Mouse (Mus musculus): ENCODE measurements around the gene Trpm3.

Trpm3 gene

DNA sequence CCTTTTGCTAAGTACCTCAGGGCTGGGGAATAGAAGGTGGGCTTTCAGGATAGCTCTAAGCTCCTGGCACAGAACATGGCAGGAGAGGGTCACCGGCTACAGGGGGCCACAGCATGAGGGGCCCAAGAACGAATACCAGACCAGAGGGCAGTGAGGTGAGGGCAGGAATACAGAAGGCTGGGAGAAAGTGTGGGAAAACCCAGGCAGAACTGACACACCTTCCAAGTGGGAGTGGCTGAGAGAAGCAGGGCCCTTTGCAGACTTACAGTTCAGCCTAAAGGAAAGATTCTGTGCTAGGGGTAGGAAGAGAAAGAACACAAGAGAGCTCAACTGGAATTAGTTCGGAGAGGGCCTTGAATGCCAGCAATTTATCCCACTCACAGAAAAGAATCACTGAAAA is 896.9 kb downstream of the Trpm3 start:
- DNase-seq (ENCODE audit: low spot score in 2 of 2): no peak

DNA sequence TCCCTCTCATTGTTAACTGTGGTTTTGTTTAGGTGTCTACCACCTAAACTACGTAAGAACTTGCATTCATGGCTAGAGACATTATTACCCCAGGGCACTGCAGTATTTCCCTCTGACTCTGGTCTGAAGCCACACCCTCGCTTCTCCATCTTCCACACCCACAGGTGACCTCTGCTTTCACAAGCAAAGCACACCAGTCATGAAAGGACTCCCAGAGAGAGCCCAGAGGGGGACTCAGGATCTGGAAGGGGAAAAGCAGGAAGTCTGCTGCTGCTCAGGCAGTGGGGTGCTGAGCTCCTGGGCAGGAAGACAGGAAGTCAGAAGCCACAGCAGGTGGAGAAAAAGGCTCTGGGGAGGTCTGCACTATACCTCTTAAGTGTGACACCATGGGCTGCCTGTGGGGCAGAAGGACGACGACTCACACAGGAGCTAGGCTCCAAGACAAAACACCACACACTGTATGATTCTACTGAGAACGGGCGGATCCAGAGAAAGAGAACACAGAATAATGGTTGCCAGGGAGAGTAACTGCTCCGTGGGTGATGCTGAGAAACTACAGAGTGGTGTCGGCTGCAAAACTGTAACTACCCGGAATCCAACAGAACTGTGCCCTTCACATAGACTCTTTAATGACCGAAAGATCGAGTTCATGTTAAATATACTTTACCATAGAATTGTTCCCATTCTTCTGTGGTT is 898.1 kb downstream of the Trpm3 start:
- no peak for DNase-seq (ENCODE audit: low spot score in 2 of 2)

DNA sequence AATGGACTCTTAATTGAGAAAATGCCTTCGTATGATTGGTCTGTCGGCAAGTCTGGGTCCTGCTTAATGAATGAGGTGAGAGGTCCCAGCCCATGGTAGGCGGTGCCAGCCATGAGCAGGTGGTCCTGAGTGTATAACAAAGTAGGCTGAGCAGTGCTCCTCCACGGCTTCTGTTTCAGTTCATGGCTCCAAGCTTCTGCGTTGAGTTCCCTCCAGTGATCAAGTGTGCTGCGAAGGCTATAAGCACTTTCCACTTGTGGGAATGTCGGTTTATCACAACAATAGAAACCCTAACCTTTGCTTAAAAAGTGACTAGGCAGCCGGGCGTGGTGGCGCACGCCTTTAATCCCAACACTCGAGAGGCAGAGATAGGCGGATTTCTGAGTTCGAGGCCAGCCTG is 898.7 kb downstream of the Trpm3 start:
- no peak for DNase-seq (ENCODE audit: low spot score in 2 of 2)

DNA sequence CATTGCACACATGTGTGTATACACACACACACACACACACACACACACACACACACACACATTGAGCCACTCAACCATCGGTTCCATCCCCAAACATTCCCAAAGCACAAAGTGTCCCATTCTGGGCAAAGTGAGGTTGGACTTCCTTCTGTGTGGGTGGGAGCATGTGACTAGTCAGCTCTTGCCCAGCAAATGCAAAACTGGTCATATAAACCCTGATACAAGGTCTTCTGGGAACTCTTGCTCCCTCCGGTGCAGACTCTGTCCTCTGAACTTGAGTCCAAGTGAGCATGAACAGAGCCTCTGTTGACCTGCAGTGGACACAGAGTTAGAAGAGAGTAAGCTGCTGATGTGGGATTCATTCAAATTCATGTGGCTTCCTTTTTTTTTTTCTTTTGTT is 899.5 kb downstream of the Trpm3 start:
- DNase-seq (ENCODE audit: low spot score in 2 of 2): no peak

DNA sequence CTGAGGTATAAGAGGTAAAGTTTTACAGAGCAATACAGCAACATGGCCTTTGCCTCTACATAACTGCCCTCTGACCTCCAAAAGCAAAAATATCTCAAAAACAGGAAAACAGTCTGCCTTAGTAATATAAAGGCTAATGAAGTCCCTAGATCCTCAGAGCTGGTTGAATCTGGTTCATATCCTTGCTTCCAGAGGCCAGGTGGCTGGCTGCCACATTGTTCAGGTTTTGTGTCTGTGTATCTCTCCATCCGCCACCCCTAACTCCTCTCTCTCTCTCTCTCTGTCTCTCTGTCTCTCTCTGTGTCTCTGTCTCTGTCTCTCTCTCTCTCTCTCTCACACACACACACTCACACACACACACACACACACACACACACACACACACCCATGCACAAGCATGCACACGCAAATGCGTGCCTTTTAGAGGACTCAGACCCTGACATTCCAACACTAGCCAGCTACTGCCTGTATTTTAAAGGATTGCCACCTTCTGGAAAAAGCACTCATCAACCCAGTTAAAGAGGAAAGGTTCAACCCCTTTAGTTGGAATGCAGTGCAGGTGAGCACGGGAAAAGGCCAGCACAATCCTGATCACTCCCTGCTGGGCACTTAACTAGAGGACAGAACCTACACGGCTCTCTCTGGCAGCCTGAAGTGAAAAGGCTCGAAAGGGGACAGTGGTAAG is 902.8 kb downstream of the Trpm3 start:
- no peak for DNase-seq (ENCODE audit: low spot score in 2 of 2)

DNA sequence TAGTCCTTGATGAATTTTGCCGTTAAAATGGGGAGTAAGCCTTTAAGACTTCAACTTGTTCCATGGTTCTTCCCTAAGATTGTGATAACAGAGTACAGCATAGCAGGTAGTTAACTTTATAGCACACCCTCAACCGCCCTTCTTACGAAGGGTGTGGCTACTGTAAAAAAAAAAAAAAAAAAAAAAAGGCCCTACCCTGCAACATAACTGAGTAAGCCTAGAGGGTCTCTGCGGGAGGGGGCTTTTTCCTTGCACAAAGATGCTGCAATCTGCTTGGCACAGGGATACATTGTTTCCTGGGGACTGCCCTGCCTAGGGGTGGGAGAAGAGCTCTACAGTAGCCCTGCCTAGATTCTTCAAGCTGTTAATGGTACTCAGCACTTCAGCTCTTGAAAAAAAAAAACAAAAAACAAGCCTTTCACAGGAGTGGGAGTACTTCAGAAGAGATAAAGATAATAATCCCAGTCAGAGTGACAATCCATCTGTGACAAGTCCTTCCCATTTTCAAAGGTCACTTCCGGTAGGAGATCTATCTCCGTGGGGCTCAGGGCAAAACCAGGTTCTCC is 903.4 kb downstream of the Trpm3 start:
- no peak for DNase-seq (ENCODE audit: low spot score in 2 of 2)

DNA sequence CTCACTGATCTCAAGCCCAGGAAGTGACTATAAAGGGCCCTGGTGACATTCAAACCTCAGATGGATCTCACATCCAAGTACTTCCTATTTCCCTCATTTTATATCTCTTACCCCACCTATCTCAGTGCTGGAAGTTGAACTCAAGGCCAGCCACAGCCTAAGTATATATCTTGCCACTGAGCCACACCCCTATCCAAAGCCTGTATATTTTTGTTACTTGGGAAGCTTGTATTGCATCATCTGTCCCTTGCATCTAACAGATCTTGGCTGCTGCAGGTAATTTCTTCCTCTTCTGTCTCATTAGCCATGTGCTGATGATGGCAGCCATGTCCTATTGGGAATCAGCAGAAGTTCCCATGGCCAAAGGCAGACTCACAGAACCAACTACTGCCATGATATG is 904.9 kb downstream of the Trpm3 start:
- no peak for DNase-seq (ENCODE audit: low spot score in 2 of 2)

Data from natural killer cell, adult 2 months (primary cell).